Mouse (Mus musculus) CH12.LX (cell line): ENCODE data around the gene Tdo2. TPM values are rescaled to one million over a fixed set of nuclear protein-coding genes. Genes with fewer than 3 reads are reported as not detected.

Experiments used
- DNase-seq: peaks from one replicate; pipeline ENCODE4 v3.0.0-alpha.2; 2013; ENCODE audit errors: extremely low read depth
- H3K27ac ChIP-seq: 2 replicates; pipeline ENCODE4 v1.5.1; 2012; ENCODE audit warnings: low read depth, mild to moderate bottlenecking, control low read depth, moderate library complexity; ENCODE audit not compliant: insufficient read depth
- H3K27me3 ChIP-seq: replicated peaks from 2 replicates; pipeline ENCODE3; 2012; ENCODE audit warnings: inconsistent platforms
- H3K36me3 ChIP-seq, 2 experiments: replicated peaks in 1 of 2; 2 replicates each; pipeline versions ENCODE3 to v1.6.1; 2012; ENCODE audit warnings: inconsistent platforms in 1 of 2, low read length in 1 of 2, mild to moderate bottlenecking in 1 of 2, mixed read lengths in 1 of 2, moderate library complexity in 1 of 2; ENCODE audit not compliant: control insufficient read depth in 1 of 2, insufficient read depth in 1 of 2
- H3K4me1 ChIP-seq, 2 experiments: 2 replicates each; pipeline ENCODE4 v1.6.1; 2012; ENCODE audit warnings: inconsistent platforms in 1 of 2, moderate library complexity in 1 of 2; ENCODE audit not compliant: insufficient read depth in 2 of 2, control insufficient read depth in 1 of 2
- H3K4me2 ChIP-seq: 2 replicates; pipeline ENCODE4 v1.6.1; 2012; ENCODE audit warnings: low read depth, mild to moderate bottlenecking, control low read depth; ENCODE audit not compliant: poor library complexity, insufficient read depth, severe bottlenecking
- H3K4me3 ChIP-seq, 3 experiments: fragments of 150-350 bp in 1 of 3; sonication (generic) in 1 of 3; replicated peaks in 1 of 3; 2 replicates each; pipeline versions ENCODE3 to v1.5.1; 2011 to 2012; ENCODE audit warnings: low read depth in 2 of 3, low read length in 2 of 3, mild to moderate bottlenecking in 2 of 3, moderate library complexity in 2 of 3, control low read depth in 1 of 3, improper control_type of control experiment in 1 of 3, inconsistent platforms in 1 of 3, mixed read lengths in 1 of 3; ENCODE audit not compliant: poor library complexity in 1 of 3
- H3K79me2 ChIP-seq: replicated peaks from 2 replicates; pipeline ENCODE4 v1.6.1; 2012; ENCODE audit warnings: mild to moderate bottlenecking, moderate library complexity; ENCODE audit not compliant: control insufficient read depth, poor library complexity, insufficient read depth, severe bottlenecking; ENCODE audit errors: extremely low read depth
- H3K9ac ChIP-seq: 2 replicates; pipeline ENCODE4 v1.6.1; 2012; ENCODE audit warnings: low read depth, mild to moderate bottlenecking, control low read depth, moderate library complexity; ENCODE audit not compliant: insufficient read depth
- H3K9me3 ChIP-seq: replicated peaks from 2 replicates; pipeline ENCODE3; 2012; ENCODE audit warnings: low read length, inconsistent platforms, mixed read lengths
- BHLHE40 ChIP-seq: IDR thresholded peaks from 2 replicates; pipeline ENCODE4 v1.6.1; 2011; ENCODE audit warnings: mild to moderate bottlenecking, low read depth, low read length, improper control_type of control experiment
- EP300 ChIP-seq: IDR thresholded peaks from 2 replicates; pipeline ENCODE4 v1.6.1; 2011; ENCODE audit warnings: low read length, improper control_type of control experiment
- GABPA ChIP-seq: IDR thresholded peaks from 2 replicates; pipeline ENCODE4 v1.6.1; 2012; ENCODE audit warnings: low read depth, low read length, improper control_type of control experiment, inconsistent platforms; ENCODE audit not compliant: insufficient replicate concordance
- HCFC1 ChIP-seq: IDR thresholded peaks from 2 replicates; pipeline ENCODE4 v1.6.1; 2012; ENCODE audit warnings: low read depth, mild to moderate bottlenecking, inconsistent platforms, low read length, improper control_type of control experiment
- IRF4 ChIP-seq: IDR thresholded peaks from 2 replicates; pipeline ENCODE4 v1.6.1; 2014; ENCODE audit warnings: low read depth, mild to moderate bottlenecking, inconsistent platforms, low read length, improper control_type of control experiment
- JUND ChIP-seq: conservative IDR thresholded peaks from 2 replicates; pipeline ENCODE4 v1.6.1; 2011; ENCODE audit warnings: low read depth, low read length, improper control_type of control experiment
- KAT2A ChIP-seq: IDR thresholded peaks from 2 replicates; pipeline ENCODE4 v1.6.1; 2012; ENCODE audit warnings: low read length, improper control_type of control experiment, inconsistent platforms; ENCODE audit not compliant: insufficient replicate concordance
- MAFK ChIP-seq: IDR thresholded peaks from 2 replicates; pipeline ENCODE4 v1.6.1; 2011; ENCODE audit warnings: low read length, improper control_type of control experiment; ENCODE audit not compliant: insufficient replicate concordance
- MAZ ChIP-seq: IDR thresholded peaks from 2 replicates; pipeline ENCODE4 v1.6.1; 2012; ENCODE audit warnings: low read depth, mild to moderate bottlenecking, inconsistent platforms, low read length, improper control_type of control experiment, moderate library complexity
- MEF2A ChIP-seq: IDR thresholded peaks from 2 replicates; pipeline ENCODE4 v1.6.1; 2014; ENCODE audit warnings: low read depth, mild to moderate bottlenecking, inconsistent platforms, low read length, improper control_type of control experiment, borderline replicate concordance
- MXI1 ChIP-seq: IDR thresholded peaks from 2 replicates; pipeline ENCODE4 v1.6.1; 2011; ENCODE audit warnings: mild to moderate bottlenecking, low read depth, low read length, improper control_type of control experiment
- NELFE ChIP-seq: IDR thresholded peaks from 2 replicates; pipeline ENCODE4 v1.6.1; 2011; ENCODE audit warnings: low read depth, low read length, improper control_type of control experiment
- NRF1 ChIP-seq: IDR thresholded peaks from 2 replicates; pipeline ENCODE4 v1.6.1; 2014; ENCODE audit warnings: low read depth, mild to moderate bottlenecking, inconsistent platforms, low read length, improper control_type of control experiment, moderate library complexity
- POLR2A ChIP-seq: IDR thresholded peaks from 2 replicates; pipeline ENCODE4 v1.6.1; 2011; ENCODE audit warnings: low read depth, mild to moderate bottlenecking, improper control_type of control experiment, low read length
- POLR2AphosphoS2 ChIP-seq: IDR thresholded peaks from 2 replicates; pipeline ENCODE4 v1.6.1; 2011; ENCODE audit warnings: low read depth, low read length, improper control_type of control experiment
- RCOR1 ChIP-seq: conservative IDR thresholded peaks from 2 replicates; pipeline ENCODE4 v1.6.1; 2012; ENCODE audit warnings: low read depth, mild to moderate bottlenecking, inconsistent platforms, low read length, improper control_type of control experiment
- SIN3A ChIP-seq: IDR thresholded peaks from 2 replicates; pipeline ENCODE4 v1.6.1; 2012; ENCODE audit warnings: low read length, improper control_type of control experiment, inconsistent platforms
- SMC3 ChIP-seq: IDR thresholded peaks from 2 replicates; pipeline ENCODE4 v1.6.1; 2011; ENCODE audit warnings: low read depth, low read length, improper control_type of control experiment
- UBTF ChIP-seq: IDR thresholded peaks from 2 replicates; pipeline ENCODE4 v1.6.1; 2012; ENCODE audit warnings: low read depth, mild to moderate bottlenecking, inconsistent platforms, low read length, improper control_type of control experiment, moderate library complexity
- USF1 ChIP-seq: IDR thresholded peaks from 2 replicates; pipeline ENCODE4 v1.6.1; 2014; ENCODE audit warnings: low read depth, mild to moderate bottlenecking, inconsistent platforms, low read length, improper control_type of control experiment
- USF2 ChIP-seq: conservative IDR thresholded peaks from 2 replicates; pipeline ENCODE4 v1.6.1; 2011; ENCODE audit warnings: low read depth, low read length, improper control_type of control experiment
- ZC3H11A ChIP-seq: IDR thresholded peaks from 2 replicates; pipeline ENCODE4 v1.6.1; 2012; ENCODE audit warnings: low read depth, mild to moderate bottlenecking, inconsistent platforms, low read length, improper control_type of control experiment
- ZMIZ1 ChIP-seq: IDR thresholded peaks from 2 replicates; pipeline ENCODE4 v1.6.1; 2012; ENCODE audit warnings: low read depth, mild to moderate bottlenecking, inconsistent platforms, low read length, improper control_type of control experiment
- dilution Hi-C: fragments of 300-500 bp; cut with MboI; formaldehyde crosslinking; loops from 2 replicates; pipeline ENCODE4 v1.14.3; 2020; ENCODE audit warnings: low sequenced_read_pairs; ENCODE audit not compliant: extremely low pct_unique_long_range_greater_than_20kb, extremely low pct_ligation_motif_present
- in situ Hi-C: fragments of 300-500 bp; cut with MboI; formaldehyde crosslinking; loops from 3 replicates; pipeline ENCODE4 v1.14.3; 2019; ENCODE audit warnings: low sequenced_read_pairs, low pct_ligation_motif_present, low pct_unique_long_range_greater_than_20kb, mixed read lengths
- polyA plus RNA-seq: library from polyadenylated mRNA; unstranded; fragments of >175 nt; gene quantifications from 2 replicates; pipeline ENCODE4 v1.2.1, GENCODE M21; 2012; ENCODE audit warnings: low read depth; ENCODE audit not compliant: insufficient read length
- total RNA-seq, 2 experiments: library from RNA; depleted of rRNA; stranded (reverse); fragments of 300-350 nt in 1 of 2; fragments of >200 nt in 1 of 2; gene quantifications; 2 replicates each; pipeline ENCODE4 v1.2.3; 2012 to 2014

Gene Tdo2
- total and polyA plus RNA-seq, 3 experiments = 0.41 TPM; not detected in 2

- dilution Hi-C loops = no loop called here
- TF ChIP-seq SMC3 = no peak
- TF ChIP-seq USF2 = no peak
- TF ChIP-seq ZMIZ1 = no peak
- no peak for TF ChIP-seq SIN3A
- no peak for TF ChIP-seq MXI1
- no peak for TF ChIP-seq KAT2A
- TF ChIP-seq USF1 = no peak
- no peak for TF ChIP-seq POLR2A
- TF ChIP-seq MAFK = no peak
- no peak for TF ChIP-seq BHLHE40
These were observed 27.0 kb downstream of the Tdo2 start for GRCm38 (mm10) chr3:81949048-81949447.

GRCm38 (mm10) chr3:81944851-81945393 is 31.1 kb downstream of the Tdo2 start:
- Histone ChIP-seq H3K36me3 (peaks cover 45 to 80% of the 10 kb centered on the region in 2 experiments), H3K9me3 (no peaks in the 10 kb centered on the region), H3K4me2 (no peak overlapping the region), H3K27me3 (no peaks in the 10 kb centered on the region), H3K4me3 (no peak overlapping the region), H3K27ac (no peak overlapping the region), H3K4me1 (peaks cover 0 to 20% of the 10 kb centered on the region in 2 experiments; a peak in 2 of 4 replicates), H3K79me2 (peaks cover 4% of the 10 kb centered on the region; the same call in 1 of the 2 replicates), H3K9ac (no peak overlapping the region)
- TF ChIP-seq NELFE (no peak), RCOR1 (no peak)
- in situ Hi-C loops (no loop called here), dilution Hi-C loops (no loop called here)
- DNase-seq = no peak

More at GRCm38 (mm10) chr3:81949048-81949447, 27.0 kb downstream of the Tdo2 start:
- Histone ChIP-seq H3K36me3 (peaks cover 40 to 82% of the 10 kb centered on the region in 2 experiments), H3K4me2 (no peak overlapping the region), H3K27ac (no peak overlapping the region), H3K79me2 (no peaks in the 10 kb centered on the region), H3K4me3 (no peak overlapping the region), H3K9me3 (no peaks in the 10 kb centered on the region), H3K4me1 (no peaks in the 10 kb centered on the region), H3K27me3 (no peaks in the 10 kb centered on the region), H3K9ac (no peak overlapping the region)
- in situ Hi-C loops = no loop called here
- no peak for DNase-seq

- Histone ChIP-seq H3K27ac (no peak overlapping the region), H3K9ac (no peak overlapping the region), H3K4me1 (peaks cover 0 to 35% of the 10 kb centered on the region in 2 experiments; a peak in 2 of 4 replicates), H3K79me2 (peaks cover 10% of the 10 kb centered on the region), H3K9me3 (no peaks in the 10 kb centered on the region), H3K36me3 (peaks cover 36 to 76% of the 10 kb centered on the region in 2 experiments), H3K27me3 (no peaks in the 10 kb centered on the region), H3K4me2 (no peak overlapping the region), H3K4me3 (no peak overlapping the region)
- no peak for DNase-seq
- dilution Hi-C loops = no loop called here
- in situ Hi-C loops = no loop called here
- TF ChIP-seq ZC3H11A (no peak), GABPA (no peak), RCOR1 (no peak), ZMIZ1 (no peak), NRF1 (no peak), MAZ (no peak), UBTF (no peak), EP300 (no peak), HCFC1 (no peak), POLR2AphosphoS2 (no peak), IRF4 (no peak), MEF2A (no peak), JUND (no peak)
- TF ChIP-seq, all 38 proteins: peak for 0
These were observed 32.9 kb downstream of the Tdo2 start for GRCm38 (mm10) chr3:81943097-81943496.
